Mouse (Mus musculus): Measurements from ENCODE around the gene Pip5k1b. TPM values are rescaled to one million over a fixed set of nuclear protein-coding genes. Genes with fewer than 3 reads are reported as not detected.
A peak's percentile ranks its signal among the peaks of the same experiment; 100 is the strongest.

The Pip5k1b gene
- total and polyA plus RNA-seq, 3 experiments = 14.6 to 23.1 (median 22.2) TPM

DNA sequence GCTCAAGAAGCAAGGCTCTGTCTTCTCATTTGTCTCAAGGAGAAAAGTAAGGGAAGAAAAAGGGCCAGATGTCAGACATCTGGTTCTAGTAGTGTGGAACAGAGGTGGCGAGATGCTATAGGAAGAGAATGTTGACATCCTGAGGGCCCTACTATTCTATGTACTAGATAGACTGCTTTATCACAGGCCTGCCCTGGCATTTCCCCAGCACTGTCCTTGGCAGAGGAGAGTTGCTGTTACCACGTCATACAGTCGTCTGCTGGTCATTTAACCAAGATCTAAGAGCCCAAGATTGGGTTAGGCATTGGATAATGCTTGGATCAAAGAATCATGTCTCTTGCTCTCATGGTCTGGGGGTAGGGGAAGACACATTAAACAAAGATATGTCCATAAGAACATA, 151.0 kb downstream of the Pip5k1b start:
- no peaks in the 10 kb centered on the region for H3K27me3 ChIP-seq (ENCODE audit: control insufficient read depth, insufficient read depth, low read length)

DNA sequence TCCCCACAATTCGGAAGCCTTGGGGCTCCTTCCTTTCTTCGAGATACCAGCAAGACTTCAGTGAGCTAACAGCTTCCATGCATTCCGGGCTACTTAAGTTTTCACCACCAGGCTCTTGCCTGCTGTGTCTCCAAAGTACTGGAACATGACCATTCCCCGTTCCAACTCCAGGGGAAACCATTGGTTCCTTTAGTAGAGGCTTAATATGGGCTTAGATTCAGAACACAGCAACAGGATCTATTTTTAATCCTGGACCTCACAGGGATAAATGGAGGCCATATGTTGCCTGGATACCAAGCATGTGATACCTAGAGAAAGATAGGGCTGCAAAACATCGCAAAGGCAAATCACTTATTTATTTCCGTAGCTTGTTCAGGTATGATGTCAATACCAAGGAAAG, 152.4 kb downstream of the Pip5k1b start:
- intact Hi-C loops (cut with DNase I) = loop anchor here (10.0 kb wide), 1 partner anchor 98 kb away; no protein-coding TSS in a partner anchor

More for the DNA sequence above, 151.0 kb downstream of the Pip5k1b start:
- TF ChIP-seq POLR2A (IDR thresholded peaks at IDR 0.05; ENCODE audit: insufficient read depth, low read depth, low read length) (no peak), CTCF (IDR thresholded peaks at IDR 0.05) (no peak), EP300 (IDR thresholded peaks at IDR 0.05; ENCODE audit: insufficient read depth, low read depth, low read length) (no peak)
- H3K79me2 ChIP-seq (replicated peaks; ENCODE audit: control insufficient read depth, insufficient read depth, low read length) = no peaks in the 10 kb centered on the region
- H3K27ac ChIP-seq = no peak overlapping the region
- DNase-seq = no peak
- H3K36me3 ChIP-seq (ENCODE audit: control insufficient read depth, insufficient read depth, low read length) = peaks cover 2% of the 10 kb centered on the region
- H3K4me1 ChIP-seq (ENCODE audit: control insufficient read depth, insufficient read depth, low read length) = no peaks in the 10 kb centered on the region; the same call in 1 of the 2 replicates
- 53% methylated on average over 3 of the region's 3 CpGs for WGBS
- intact Hi-C loops (cut with DNase I) = loop anchor here (10.0 kb wide), 1 partner anchor 100 kb away; no protein-coding TSS in a partner anchor
- no peak overlapping the region for H3K9ac ChIP-seq (ENCODE audit: low read depth, low read length)
- no peak overlapping the region for H3K4me3 ChIP-seq

DNA sequence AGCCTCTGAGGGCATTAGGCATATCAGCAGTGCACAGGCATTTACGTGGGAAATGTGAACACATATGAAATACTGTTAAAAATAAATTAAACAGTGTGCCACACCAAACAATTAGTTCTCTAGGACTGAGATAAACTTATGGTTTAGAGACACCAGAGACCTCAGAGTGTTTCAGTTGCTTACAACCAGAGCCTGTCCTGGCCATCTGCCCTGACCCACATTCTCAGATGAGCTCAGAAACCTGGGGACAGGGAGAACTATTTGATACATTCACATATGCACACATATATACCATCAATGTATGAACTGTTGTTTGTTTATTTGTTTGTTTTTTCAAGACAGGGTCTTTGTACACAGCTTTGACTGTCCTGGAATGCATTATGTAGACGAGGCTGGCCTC, 161.8 kb downstream of the Pip5k1b start:
- Histone ChIP-seq H3K27me3 (ENCODE audit: control insufficient read depth, insufficient read depth, low read length) (no peaks in the 10 kb centered on the region), H3K4me3 (no peak overlapping the region), H3K4me1 (ENCODE audit: control insufficient read depth, insufficient read depth, low read length) (no peaks in the 10 kb centered on the region), H3K36me3 (ENCODE audit: control insufficient read depth, insufficient read depth, low read length) (no peaks in the 10 kb centered on the region), H3K9ac (ENCODE audit: low read depth, low read length) (no peak overlapping the region), H3K27ac (no peak overlapping the region), H3K79me2 (replicated peaks; ENCODE audit: control insufficient read depth, insufficient read depth, low read length) (no peaks in the 10 kb centered on the region)
- TF ChIP-seq POLR2A (IDR thresholded peaks at IDR 0.05; ENCODE audit: insufficient read depth, low read depth, low read length) (no peak), EP300 (IDR thresholded peaks at IDR 0.05; ENCODE audit: insufficient read depth, low read depth, low read length) (no peak), CTCF (IDR thresholded peaks at IDR 0.05) (no peak)
- WGBS = 74% methylated on average over 2 of the region's 2 CpGs
- intact Hi-C loops (cut with DNase I) = no loop called here
- no peak for DNase-seq

More for the DNA sequence above, 152.4 kb downstream of the Pip5k1b start:
- no peaks in the 10 kb centered on the region; the same call in 1 of the 2 replicates for H3K4me1 ChIP-seq (ENCODE audit: control insufficient read depth, insufficient read depth, low read length)
- H3K79me2 ChIP-seq (replicated peaks; ENCODE audit: control insufficient read depth, insufficient read depth, low read length) = no peaks in the 10 kb centered on the region
- TF ChIP-seq POLR2A (IDR thresholded peaks at IDR 0.05; ENCODE audit: insufficient read depth, low read depth, low read length) (no peak), CTCF (IDR thresholded peaks at IDR 0.05) (peak; percentile 32)
- no peaks in the 10 kb centered on the region for H3K27me3 ChIP-seq (ENCODE audit: control insufficient read depth, insufficient read depth, low read length)
- 61% methylated on average over 6 of the region's 6 CpGs for WGBS
- DNase-seq = no peak
- peaks cover 2% of the 10 kb centered on the region for H3K36me3 ChIP-seq (ENCODE audit: control insufficient read depth, insufficient read depth, low read length)
- H3K27ac ChIP-seq = peak overlapping the region; percentile 63
- no peak overlapping the region for H3K4me3 ChIP-seq
- H3K9ac ChIP-seq (ENCODE audit: low read depth, low read length) = no peak overlapping the region

- no peak overlapping the region for H3K27ac ChIP-seq
- H3K36me3 ChIP-seq (ENCODE audit: control insufficient read depth, insufficient read depth, low read length) = no peaks in the 10 kb centered on the region
- no peak for TF ChIP-seq EP300 (IDR thresholded peaks at IDR 0.05; ENCODE audit: insufficient read depth, low read depth, low read length)
- TF ChIP-seq CTCF (IDR thresholded peaks at IDR 0.05) = no peak
- TF ChIP-seq POLR2A (IDR thresholded peaks at IDR 0.05; ENCODE audit: insufficient read depth, low read depth, low read length) = no peak
- no peak for DNase-seq
- no peak overlapping the region for H3K9ac ChIP-seq (ENCODE audit: low read depth, low read length)
- 86% methylated on average over 9 of the region's 9 CpGs for WGBS
- H3K4me1 ChIP-seq (ENCODE audit: control insufficient read depth, insufficient read depth, low read length) = no peaks in the 10 kb centered on the region
- no peaks in the 10 kb centered on the region for H3K27me3 ChIP-seq (ENCODE audit: control insufficient read depth, insufficient read depth, low read length)
- H3K4me3 ChIP-seq = no peak overlapping the region
- no peaks in the 10 kb centered on the region for H3K79me2 ChIP-seq (replicated peaks; ENCODE audit: control insufficient read depth, insufficient read depth, low read length)
- intact Hi-C loops (cut with DNase I) = no loop called here
These were observed 164.0 kb downstream of the Pip5k1b start for GRCm38 (mm10) chr19:24391519-24392251.

GRCm38 (mm10) chr19:24386956-24387865, 168.5 kb downstream of the Pip5k1b start:
- H3K4me3 ChIP-seq = no peak overlapping the region
- DNase-seq = no peak
- H3K9ac ChIP-seq (ENCODE audit: low read depth, low read length) = no peak overlapping the region
- intact Hi-C loops (cut with DNase I) = no loop called here
- 79% methylated on average over 22 of the region's 22 CpGs for WGBS
- H3K4me1 ChIP-seq (ENCODE audit: control insufficient read depth, insufficient read depth, low read length) = no peaks in the 10 kb centered on the region
- H3K79me2 ChIP-seq (replicated peaks; ENCODE audit: control insufficient read depth, insufficient read depth, low read length) = no peaks in the 10 kb centered on the region; the same call in 1 of the 2 replicates
- H3K27ac ChIP-seq = no peak overlapping the region
- H3K27me3 ChIP-seq (ENCODE audit: control insufficient read depth, insufficient read depth, low read length) = no peaks in the 10 kb centered on the region
- H3K36me3 ChIP-seq (ENCODE audit: control insufficient read depth, insufficient read depth, low read length) = no peaks in the 10 kb centered on the region
- no peak for TF ChIP-seq CTCF (IDR thresholded peaks at IDR 0.05)
- TF ChIP-seq POLR2A (IDR thresholded peaks at IDR 0.05; ENCODE audit: insufficient read depth, low read depth, low read length) = no peak
- TF ChIP-seq EP300 (IDR thresholded peaks at IDR 0.05; ENCODE audit: insufficient read depth, low read depth, low read length) = no peak
